7 mouse cellular contexts compared by ENCODE assay signal in the genomic region with DNA sequence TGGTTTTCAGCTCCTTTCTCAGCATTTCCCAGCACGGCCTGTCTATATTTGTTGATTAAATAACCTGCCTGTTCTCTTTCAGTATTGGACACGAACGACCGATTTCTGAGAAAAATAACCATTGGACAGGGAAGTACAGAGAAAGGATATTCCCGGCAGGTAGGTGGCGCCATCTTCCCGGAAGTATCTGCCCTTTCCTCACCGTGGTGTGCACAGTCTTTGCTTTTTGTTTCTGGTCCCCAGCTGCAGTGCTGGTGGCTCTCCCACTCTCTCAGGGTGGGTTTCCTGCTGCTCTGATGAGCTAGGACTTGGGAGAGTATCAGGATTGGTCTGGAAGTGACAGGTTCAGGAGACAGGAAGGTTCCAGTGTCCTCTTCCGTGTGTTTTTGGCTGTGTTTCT.
DNase-seq lines count a peak whose midpoint lies in the region; ATAC-seq and TF ChIP-seq lines count a peak whose summit lies in the region.

No protein-coding gene starts in this region.

- H3K4me2 ChIP-seq in hindbrain, embryonic 16.5 days (ENCODE audit: low read length): no peak overlapping the region
- H3K4me2 ChIP-seq in liver, embryonic 14.5 days (ENCODE audit: low read depth): no peak overlapping the region

- no peaks in the 10 kb centered on the region for H3K4me1 ChIP-seq in embryonic facial prominence, embryonic 10.5 days
- no peaks in the 10 kb centered on the region for H3K4me1 ChIP-seq in hindbrain, embryonic 16.5 days (ENCODE audit: control insufficient read depth, insufficient read depth, low read depth, low read length)
- no peaks in the 10 kb centered on the region for H3K4me1 ChIP-seq in liver, embryonic 14.5 days (replicated peaks; ENCODE audit: control insufficient read depth in 2 of 2, insufficient read depth in 2 of 2, low read length in 1 of 2)

- peaks cover 32% of the 10 kb centered on the region for H3K36me3 ChIP-seq in embryonic facial prominence, embryonic 10.5 days (replicated peaks)
- H3K36me3 ChIP-seq in hindbrain, embryonic 16.5 days (ENCODE audit: control insufficient read depth, insufficient read depth, low read length): no peaks in the 10 kb centered on the region
- H3K36me3 ChIP-seq in liver, embryonic 14.5 days (replicated peaks; ENCODE audit: control insufficient read depth, insufficient read depth, low read depth): peaks cover 6% of the 10 kb centered on the region

- peak; percentile 46; the same call in 1 of the 2 replicates for ATAC-seq in hindbrain, embryonic 16.5 days
- no peak for ATAC-seq in liver, embryonic 14.5 days (ENCODE audit: insufficient read depth)

- no peaks in the 10 kb centered on the region for H3K9me3 ChIP-seq in embryonic facial prominence, embryonic 10.5 days
- H3K9me3 ChIP-seq in hindbrain, embryonic 16.5 days (ENCODE audit: control insufficient read depth, low read length): no peaks in the 10 kb centered on the region
- no peaks in the 10 kb centered on the region for H3K9me3 ChIP-seq in liver, embryonic 14.5 days (ENCODE audit: control insufficient read depth, low read length)

- H3K4me3 ChIP-seq in embryonic facial prominence, embryonic 10.5 days: no peak overlapping the region
- H3K4me3 ChIP-seq in hindbrain, embryonic 16.5 days (ENCODE audit: low read length): no peak overlapping the region
- no peak overlapping the region for H3K4me3 ChIP-seq in liver, embryonic 14.5 days (ENCODE audit: insufficient read depth in 1 of 2, low read depth in 2 of 2, low read length in 2 of 2)

- TF ChIP-seq EP300 in liver, embryonic 14.5 days (IDR thresholded peaks at IDR 0.05; ENCODE audit: low read depth): no peak

- TF ChIP-seq CTCF in liver, embryonic 14.5 days (IDR thresholded peaks at IDR 0.05; ENCODE audit: low read depth): peak; percentile 67

- 82% methylated on average over 9 of the region's 9 CpGs for WGBS in embryonic facial prominence, embryonic 10.5 days
- WGBS in hindbrain, embryonic 16.5 days: 76% methylated on average over 9 of the region's 9 CpGs
- 63% methylated on average over 9 of the region's 9 CpGs for WGBS in liver, embryonic 14.5 days (ENCODE audit: insufficient replicate concordance)

- no peaks in the 10 kb centered on the region for H3K27me3 ChIP-seq in embryonic facial prominence, embryonic 10.5 days (replicated peaks; ENCODE audit: low read depth, poor library complexity, severe bottlenecking)
- H3K27me3 ChIP-seq in hindbrain, embryonic 16.5 days (replicated peaks; ENCODE audit: control insufficient read depth, insufficient read depth, low read length): no peaks in the 10 kb centered on the region
- H3K27me3 ChIP-seq in liver, embryonic 14.5 days (ENCODE audit: control insufficient read depth, insufficient read depth, low read length): no peaks in the 10 kb centered on the region

- H3K27ac ChIP-seq in embryonic facial prominence, embryonic 10.5 days (replicated peaks): no peak overlapping the region
- no peak overlapping the region for H3K27ac ChIP-seq in hindbrain, embryonic 16.5 days (ENCODE audit: low read depth, low read length)
- H3K27ac ChIP-seq in liver, embryonic 14.5 days: no peak overlapping the region

- no peak overlapping the region for H3K9ac ChIP-seq in hindbrain, embryonic 16.5 days (ENCODE audit: low read depth, low read length)
- no peak overlapping the region for H3K9ac ChIP-seq in liver, embryonic 14.5 days (replicated peaks)

- DNase-seq in ovary, postnatal 36 days (ENCODE audit: low spot score): peak; percentile 51
- no peak for DNase-seq in ovary, postnatal 10 days (ENCODE audit: low spot score)
- DNase-seq in adrenal gland, adult 18-20 months (ENCODE audit: low spot score in 2 of 2): peak; percentile 39 to 60
- peak; percentile 53 for DNase-seq in embryonic facial prominence, embryonic 10.5 days (ENCODE audit: low spot score)
- no peak for DNase-seq in liver, embryonic 14.5 days (ENCODE audit: low read depth in 3 of 3, low spot score in 3 of 3)
- peak; percentile 55 to 65 for DNase-seq in right cerebral cortex, adult 2 months (ENCODE audit: low spot score in 2 of 2)

Comparison
In these comparisons a context has a peak if more than half of its experiments do, and no peak if none do; other contexts are left out.
1. DNase-seq: peak in ovary, postnatal 36 days (single experiment), adrenal gland, adult 18-20 months (2 of 2), embryonic facial prominence, embryonic 10.5 days (single experiment) and right cerebral cortex, adult 2 months (2 of 2); none in ovary, postnatal 10 days (single experiment) and liver, embryonic 14.5 days (0 of 3).